Mouse (Mus musculus): ENCODE data around the gene Card10. TPM values are rescaled to one million over a fixed set of nuclear protein-coding genes. Genes with fewer than 3 reads are reported as not detected.

Gene Card10
- total and polyA plus RNA-seq, 3 experiments: 15.0 to 22.3 (median 17.0) TPM

GRCm38 (mm10) chr15:78782348-78783103 lies 20.3 kb downstream of the Card10 start:
- TF ChIP-seq POLR2A (IDR thresholded peaks at IDR 0.05; ENCODE audit: insufficient read depth, low read depth, low read length) (no peak), CTCF (IDR thresholded peaks at IDR 0.05) (peak; percentile 34), EP300 (IDR thresholded peaks at IDR 0.05; ENCODE audit: insufficient read depth, low read depth, low read length) (no peak)
- Histone ChIP-seq H3K9ac (ENCODE audit: low read depth, low read length) (no peak overlapping the region), H3K4me3 (no peak overlapping the region), H3K27me3 (ENCODE audit: control insufficient read depth, insufficient read depth, low read length) (no peaks in the 10 kb centered on the region), H3K4me1 (ENCODE audit: control insufficient read depth, insufficient read depth, low read length) (peaks cover 35% of the 10 kb centered on the region), H3K36me3 (ENCODE audit: control insufficient read depth, insufficient read depth, low read length) (peaks cover 6% of the 10 kb centered on the region; the same call in 1 of the 2 replicates), H3K79me2 (replicated peaks; ENCODE audit: control insufficient read depth, insufficient read depth, low read length) (no peaks in the 10 kb centered on the region), H3K27ac (peak overlapping the region; percentile 36; the same call in 1 of the 2 replicates)
- 63% methylated on average over 14 of the region's 14 CpGs for WGBS
- DNase-seq: no peak
- intact Hi-C loops (cut with DNase I): no loop called here

DNA sequence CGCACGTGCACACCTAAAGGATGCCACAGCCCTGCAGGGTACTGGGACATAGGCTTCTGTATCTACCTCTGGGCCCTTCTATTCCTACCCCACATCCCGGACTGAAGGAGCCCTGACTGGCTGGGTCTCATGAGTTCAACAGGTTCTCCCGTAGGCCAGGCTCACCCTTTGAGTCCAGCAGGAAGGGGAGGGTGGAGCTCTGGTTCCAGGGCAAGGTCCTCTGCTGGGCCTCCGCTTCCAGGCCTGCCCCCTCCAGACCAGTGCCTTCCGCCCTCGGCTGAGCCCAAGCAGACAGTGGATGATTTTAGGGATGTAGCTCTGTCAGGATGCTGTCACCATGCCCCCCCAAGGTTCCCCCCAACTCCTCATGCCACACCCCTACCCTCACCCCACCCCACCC lies 21.9 kb downstream of the Card10 start:
- TF ChIP-seq POLR2A (IDR thresholded peaks at IDR 0.05; ENCODE audit: insufficient read depth, low read depth, low read length) (no peak), EP300 (IDR thresholded peaks at IDR 0.05; ENCODE audit: insufficient read depth, low read depth, low read length) (no peak), CTCF (IDR thresholded peaks at IDR 0.05) (no peak)
- 81% methylated on average over 7 of the region's 7 CpGs for WGBS
- Histone ChIP-seq H3K4me3 (no peak overlapping the region), H3K9ac (ENCODE audit: low read depth, low read length) (no peak overlapping the region), H3K27ac (peak overlapping the region; percentile 48), H3K36me3 (ENCODE audit: control insufficient read depth, insufficient read depth, low read length) (peaks cover 3% of the 10 kb centered on the region; the same call in 1 of the 2 replicates), H3K27me3 (ENCODE audit: control insufficient read depth, insufficient read depth, low read length) (no peaks in the 10 kb centered on the region), H3K79me2 (replicated peaks; ENCODE audit: control insufficient read depth, insufficient read depth, low read length) (no peaks in the 10 kb centered on the region), H3K4me1 (ENCODE audit: control insufficient read depth, insufficient read depth, low read length) (peaks cover 23% of the 10 kb centered on the region)
- DNase-seq: peak in 1 of 2 experiments; percentile 44
- intact Hi-C loops (cut with DNase I): no loop called here

- no peak for TF ChIP-seq EP300 (IDR thresholded peaks at IDR 0.05; ENCODE audit: insufficient read depth, low read depth, low read length)
- Histone ChIP-seq H3K4me1 (ENCODE audit: control insufficient read depth, insufficient read depth, low read length) (peaks cover 20% of the 10 kb centered on the region), H3K4me3 (no peak overlapping the region), H3K36me3 (ENCODE audit: control insufficient read depth, insufficient read depth, low read length) (peaks cover 3% of the 10 kb centered on the region; the same call in 1 of the 2 replicates), H3K27me3 (ENCODE audit: control insufficient read depth, insufficient read depth, low read length) (no peaks in the 10 kb centered on the region), H3K27ac (peak overlapping the region; percentile 48), H3K79me2 (replicated peaks; ENCODE audit: control insufficient read depth, insufficient read depth, low read length) (no peaks in the 10 kb centered on the region), H3K9ac (ENCODE audit: low read depth, low read length) (no peak overlapping the region)
- WGBS: 92% methylated on average over 14 of the region's 14 CpGs
- intact Hi-C loops (cut with DNase I): no loop called here
- DNase-seq: no peak
These were observed 22.5 kb downstream of the Card10 start for GRCm38 (mm10) chr15:78780359-78780758.

- TF ChIP-seq CTCF (IDR thresholded peaks at IDR 0.05) (no peak), EP300 (IDR thresholded peaks at IDR 0.05; ENCODE audit: insufficient read depth, low read depth, low read length) (no peak), POLR2A (IDR thresholded peaks at IDR 0.05; ENCODE audit: insufficient read depth, low read depth, low read length) (no peak)
- Histone ChIP-seq H3K9ac (ENCODE audit: low read depth, low read length) (no peak overlapping the region), H3K27ac (no peak overlapping the region; the same call in 1 of the 2 replicates), H3K79me2 (replicated peaks; ENCODE audit: control insufficient read depth, insufficient read depth, low read length) (no peaks in the 10 kb centered on the region), H3K36me3 (ENCODE audit: control insufficient read depth, insufficient read depth, low read length) (no peaks in the 10 kb centered on the region), H3K4me1 (ENCODE audit: control insufficient read depth, insufficient read depth, low read length) (peaks cover 16% of the 10 kb centered on the region), H3K27me3 (ENCODE audit: control insufficient read depth, insufficient read depth, low read length) (no peaks in the 10 kb centered on the region), H3K4me3 (no peak overlapping the region)
- no peak for DNase-seq
- intact Hi-C loops (cut with DNase I): no loop called here
- WGBS: 92% methylated on average over 5 of the region's 5 CpGs
These were observed 23.2 kb downstream of the Card10 start for GRCm38 (mm10) chr15:78779690-78780089.

DNA sequence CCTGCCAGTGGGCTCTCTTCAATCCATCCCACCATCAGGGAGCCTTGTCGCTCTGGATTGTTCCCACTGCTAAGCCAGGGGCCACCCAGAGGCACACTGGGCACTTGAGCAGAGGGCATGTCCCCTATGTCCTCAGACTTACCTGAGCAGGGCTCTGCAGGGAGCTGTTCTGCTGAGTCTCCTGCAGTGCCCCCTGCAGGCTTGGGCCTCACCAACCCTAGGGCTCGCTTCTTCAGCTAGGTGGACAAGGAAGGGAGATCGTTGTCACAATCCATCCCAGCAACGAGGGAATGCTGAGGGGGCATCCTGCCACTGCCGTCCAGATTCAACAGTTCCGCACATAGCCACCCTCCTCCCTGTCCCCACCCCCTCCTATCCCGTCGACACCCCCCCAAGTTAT lies 23.6 kb downstream of the Card10 start:
- H3K4me1 ChIP-seq (ENCODE audit: control insufficient read depth, insufficient read depth, low read length): peaks cover 13% of the 10 kb centered on the region
- intact Hi-C loops (cut with DNase I): no loop called here
- TF ChIP-seq CTCF (IDR thresholded peaks at IDR 0.05) (peak; percentile 55), POLR2A (IDR thresholded peaks at IDR 0.05; ENCODE audit: insufficient read depth, low read depth, low read length) (no peak), EP300 (IDR thresholded peaks at IDR 0.05; ENCODE audit: insufficient read depth, low read depth, low read length) (no peak)
- H3K36me3 ChIP-seq (ENCODE audit: control insufficient read depth, insufficient read depth, low read length): no peaks in the 10 kb centered on the region
- H3K27me3 ChIP-seq (ENCODE audit: control insufficient read depth, insufficient read depth, low read length): no peaks in the 10 kb centered on the region
- no peak for DNase-seq
- no peak overlapping the region for H3K9ac ChIP-seq (ENCODE audit: low read depth, low read length)
- 69% methylated on average over 8 of the region's 8 CpGs for WGBS
- H3K27ac ChIP-seq: peak overlapping the region; percentile 72
- no peaks in the 10 kb centered on the region for H3K79me2 ChIP-seq (replicated peaks; ENCODE audit: control insufficient read depth, insufficient read depth, low read length)
- H3K4me3 ChIP-seq: no peak overlapping the region

DNA sequence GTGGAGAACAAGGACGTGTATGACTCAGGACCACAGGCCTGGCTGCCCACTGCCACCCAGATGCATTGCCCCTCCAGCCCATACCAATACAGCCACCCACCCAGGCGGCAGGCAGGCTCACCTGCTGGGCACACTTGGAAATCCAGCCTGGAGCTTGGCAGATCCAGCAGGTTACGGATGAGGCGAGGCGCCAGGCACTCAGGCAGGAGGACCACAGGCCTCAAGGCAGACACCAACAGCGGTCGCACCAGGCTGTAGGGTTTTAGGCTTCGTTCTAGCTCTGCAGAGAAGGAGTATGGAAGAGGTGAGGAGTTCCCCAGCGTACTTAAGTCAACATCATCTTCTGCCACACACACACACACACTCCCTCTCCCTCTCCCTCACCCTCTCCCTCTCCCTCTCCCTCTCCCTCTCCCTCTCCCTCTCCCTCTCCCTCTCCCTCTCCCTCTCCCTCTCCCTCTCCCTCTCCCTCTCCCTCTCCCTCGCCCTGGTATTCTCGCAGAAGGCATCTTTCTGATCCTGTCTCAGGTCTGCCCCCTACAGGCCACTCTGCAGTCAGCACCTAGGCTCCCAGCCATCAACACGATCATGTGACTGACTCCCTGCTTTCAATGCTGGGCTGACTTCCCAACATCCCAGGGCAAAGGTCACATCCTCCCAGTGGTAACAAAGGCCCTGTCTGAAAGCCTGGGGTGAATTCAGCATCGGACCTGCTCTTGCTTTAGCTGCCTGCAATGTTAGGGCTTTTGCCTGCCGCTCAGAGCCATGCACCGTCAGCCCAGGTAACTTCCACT lies 24.6 kb downstream of the Card10 start:
- Histone ChIP-seq H3K4me1 (ENCODE audit: control insufficient read depth, insufficient read depth, low read length) (peaks cover 15% of the 10 kb centered on the region), H3K4me3 (no peak overlapping the region), H3K9ac (ENCODE audit: low read depth, low read length) (no peak overlapping the region), H3K79me2 (replicated peaks; ENCODE audit: control insufficient read depth, insufficient read depth, low read length) (no peaks in the 10 kb centered on the region), H3K36me3 (ENCODE audit: control insufficient read depth, insufficient read depth, low read length) (no peaks in the 10 kb centered on the region), H3K27me3 (ENCODE audit: control insufficient read depth, insufficient read depth, low read length) (no peaks in the 10 kb centered on the region), H3K27ac (peak overlapping the region; percentile 72)
- peak; percentile 91 for DNase-seq
- TF ChIP-seq EP300 (IDR thresholded peaks at IDR 0.05; ENCODE audit: insufficient read depth, low read depth, low read length): peak; percentile 98
- peak; percentile 74 for TF ChIP-seq CTCF (IDR thresholded peaks at IDR 0.05)
- TF ChIP-seq POLR2A (IDR thresholded peaks at IDR 0.05; ENCODE audit: insufficient read depth, low read depth, low read length): peak; percentile 43; the same call in 1 of the 2 replicates
- intact Hi-C loops (cut with DNase I): no loop called here
- 59% methylated on average over 14 of the region's 15 CpGs for WGBS

Data from heart, adult 2 months (tissue).